Mouse (Mus musculus): ENCODE measurements around the gene Olfr169.
"Not testable (repeated sequence)": the region's sequence is repeated elsewhere in the genome, so short reads cannot be mapped to it uniquely, and the experiment has no call there.

Gene Olfr169

GRCm38 (mm10) chr16:19571709-19572108 lies at the start of gene Olfr169:
Gene Olfr169 (minus strand): TSS chr16:19571809.
- not testable (repeated sequence) for DNase-seq (ENCODE audit: low spot score in 2 of 2)

DNA sequence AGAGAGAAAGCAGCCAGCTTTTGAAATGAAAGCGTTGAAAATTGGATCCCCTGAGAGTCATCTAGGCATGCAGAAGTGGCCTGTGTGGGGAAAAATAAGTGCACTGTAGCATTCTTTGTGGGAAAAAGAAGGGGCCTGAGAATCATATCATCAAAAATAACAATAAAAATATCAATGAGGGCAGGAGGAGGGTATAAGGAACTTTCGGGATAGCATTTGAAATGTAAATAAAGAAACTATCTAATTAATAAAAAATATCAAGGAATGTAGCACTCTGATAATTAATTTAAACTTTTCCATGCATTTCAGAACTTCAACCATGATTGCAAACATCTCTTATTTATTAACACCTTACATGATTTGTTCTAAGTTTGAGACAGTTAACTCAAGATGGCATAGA lies 40.2 kb upstream of the Olfr169 start, which contains the start of gene Olfr170:
TSS of gene Olfr170 (minus strand) at position 101 of the 400 bp plus-strand sequence.
- not testable (repeated sequence) for DNase-seq (ENCODE audit: low spot score in 2 of 2)

- no peak for DNase-seq (ENCODE audit: low spot score in 2 of 2)
Measured at GRCm38 (mm10) chr16:19603166-19603565, 31.6 kb upstream of the Olfr169 start.

- DNase-seq (ENCODE audit: low spot score in 2 of 2): not testable (repeated sequence)
Measured at GRCm38 (mm10) chr16:19553429-19553828, 18.2 kb downstream of the Olfr169 start.

GRCm38 (mm10) chr16:19552246-19552645 lies 19.4 kb downstream of the Olfr169 start:
- not testable (repeated sequence) for DNase-seq (ENCODE audit: low spot score in 2 of 2)

DNA sequence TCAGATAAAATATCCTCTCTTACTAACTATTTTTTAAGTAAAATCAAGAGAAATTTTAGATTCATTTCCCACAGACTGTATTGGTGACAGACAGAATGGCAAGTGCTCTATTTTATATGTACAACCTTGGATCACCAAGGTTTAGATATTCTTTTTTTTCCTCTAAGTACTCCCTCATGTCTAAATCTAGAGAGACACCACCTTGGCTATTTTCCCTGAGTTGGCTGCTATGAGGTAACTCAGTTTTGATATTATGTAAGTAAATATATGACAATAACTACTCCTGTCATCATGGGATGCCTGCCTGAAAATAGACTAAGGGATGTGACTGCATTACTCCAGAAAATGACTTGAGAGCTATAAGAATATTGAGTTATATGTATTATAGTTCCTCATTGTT lies 36.2 kb downstream of the Olfr169 start, which contains the start of gene Olfr168:
TSS of gene Olfr168 (minus strand) at position 101 of the 400 bp plus-strand sequence.
- no peak for DNase-seq (ENCODE audit: low spot score in 2 of 2)

- no peak for DNase-seq (ENCODE audit: low spot score in 2 of 2)
Measured at GRCm38 (mm10) chr16:19522166-19522565, 49.4 kb downstream of the Olfr169 start, which contains the start of gene Olfr167. Gene Olfr167 (minus strand): TSS chr16:19522266.

All from right cerebral cortex, postnatal 36 days (tissue).